Mouse (Mus musculus) MEL (cell line): ENCODE measurements at regions not wholly inside any gene's neighbourhood (a gene's known extent, or its start where the extent isn't known, plus 50 kb on each side); places are given as distances from the start of the nearest gene placed in this dataset.

Experiments used
- CTCF ChIP-seq, 3 experiments: IDR thresholded peaks in 2 of 3; conservative IDR thresholded peaks in 1 of 3; 2 replicates each; pipeline ENCODE4 v1.5.1; 2011 to 2012; ENCODE audit warnings: low read length in 3 of 3, low read depth in 2 of 3, mild to moderate bottlenecking in 2 of 3, improper control_type of control experiment in 1 of 3, inconsistent platforms in 1 of 3, mixed read lengths in 1 of 3, moderate library complexity in 1 of 3; ENCODE audit not compliant: control insufficient read depth in 1 of 3, insufficient read depth in 1 of 3, poor library complexity in 1 of 3, severe bottlenecking in 1 of 3
- E2F4 ChIP-seq: IDR thresholded peaks from 2 replicates; pipeline ENCODE4 v1.6.1; 2011; ENCODE audit warnings: low read depth, low read length, improper control_type of control experiment, borderline replicate concordance
- MYB ChIP-seq: IDR thresholded peaks from 2 replicates; pipeline ENCODE4 v1.6.1; 2011; ENCODE audit warnings: mild to moderate bottlenecking, low read depth, low read length, improper control_type of control experiment

- TF ChIP-seq CTCF (IDR thresholded peaks at IDR 0.05 in 2 of 3, conservative IDR thresholded peaks at IDR 0.05 in 1 of 3; ENCODE audit: control insufficient read depth in 1 of 3, insufficient read depth in 1 of 3, low read depth in 2 of 3, low read length in 3 of 3, poor library complexity in 1 of 3, severe bottlenecking in 1 of 3), result no peak
- TF ChIP-seq E2F4, result no peak
- TF ChIP-seq MYB, result no peak
These were observed 406.9 kb upstream of the Pik3r1 start for GRCm38 (mm10) chr13:102174896-102175295.
